Mouse (Mus musculus) olfactory bulb, adult 2 months (tissue): ENCODE results near the gene Il4ra.

ENCODE experiments used
- CTCF ChIP-seq: fragments of 200-500 bp; IDR thresholded peaks from 2 replicates; pipeline ENCODE4 v1.5.1; 2012; ENCODE audit warnings: low read depth, mild to moderate bottlenecking, low read length, moderate library complexity; ENCODE audit not compliant: insufficient read depth
- POLR2A ChIP-seq: fragments of 200-500 bp; IDR thresholded peaks from 2 replicates; pipeline ENCODE4 v1.6.1; 2012; ENCODE audit warnings: mild to moderate bottlenecking, low read depth, low read length, moderate library complexity; ENCODE audit not compliant: insufficient read depth

- TF ChIP-seq POLR2A (no peak), CTCF (no peak)
Observed at GRCm38 (mm10) chr7:125507279-125507678, 44.6 kb upstream of the Il4ra start.
